In genomic region chr4:109901076-109901475, GRCm38 (mm10) we compare ENCODE assay signal across 26 mouse cellular contexts.
"Had no signal": no experiment of that assay in that cellular context is flagged by ENCODE, and none has a peak within 500 bp of the region (broad histone marks: within the 10 kb centered on the region; RNA-seq: fewer than 3 reads in every experiment).

No protein-coding gene starts in this region.

- H3K9me3 ChIP-seq: heart, embryonic 13.5 days; heart, embryonic 15.5 days; hindbrain, embryonic 13.5 days; hindbrain, embryonic 15.5 days; kidney, embryonic 15.5 days; limb, embryonic 13.5 days; limb, embryonic 15.5 days; liver, embryonic 12.5 days had no signal

- H3K4me3 ChIP-seq: heart, adult 2 months; heart, embryonic 13.5 days; heart, embryonic 15.5 days; hindbrain, embryonic 13.5 days; hindbrain, embryonic 15.5 days; kidney, embryonic 15.5 days; limb, embryonic 13.5 days; limb, embryonic 15.5 days; liver, embryonic 12.5 days had no signal

- H3K27ac ChIP-seq: heart, adult 2 months; heart, embryonic 13.5 days; heart, embryonic 15.5 days; hindbrain, embryonic 13.5 days; hindbrain, embryonic 15.5 days; hindbrain, postnatal 0 days; kidney, embryonic 15.5 days; kidney, postnatal 0 days; limb, embryonic 13.5 days; limb, embryonic 15.5 days; liver, embryonic 12.5 days; liver, embryonic 14.5 days had no signal

- H3K4me2 ChIP-seq: heart, embryonic 11.5 days; heart, embryonic 13.5 days; heart, embryonic 15.5 days; hindbrain, embryonic 13.5 days; hindbrain, embryonic 15.5 days; kidney, embryonic 15.5 days; limb, embryonic 13.5 days; limb, embryonic 15.5 days; liver, embryonic 12.5 days had no signal

- H3K36me3 ChIP-seq: heart, embryonic 15.5 days; hindbrain, embryonic 13.5 days; kidney, embryonic 15.5 days; limb, embryonic 13.5 days; limb, embryonic 15.5 days had no signal

- ATAC-seq: hindbrain, postnatal 0 days; intestine, embryonic 16.5 days; liver, embryonic 12.5 days had no signal

- H3K27me3 ChIP-seq: heart, embryonic 13.5 days; heart, embryonic 15.5 days; hindbrain, embryonic 13.5 days; hindbrain, embryonic 15.5 days; kidney, embryonic 15.5 days; limb, embryonic 13.5 days; limb, embryonic 15.5 days; liver, embryonic 12.5 days had no signal

- H3K4me1 ChIP-seq: heart, embryonic 13.5 days; heart, embryonic 15.5 days; hindbrain, embryonic 13.5 days; hindbrain, embryonic 15.5 days; kidney, embryonic 15.5 days; limb, embryonic 13.5 days; limb, embryonic 15.5 days had no signal

- DNase-seq: gastrocnemius, postnatal 25 days; heart, adult 11 months; heart, adult 2 months; heart, postnatal 14 days; heart, postnatal 36 days; kidney, adult 11 months; kidney, adult 2 months; kidney, adult 9 months; kidney, postnatal 14 days; kidney, postnatal 36 days; layer of hippocampus, adult 9-11 months; layer of hippocampus, postnatal 36 days; left cerebral cortex, postnatal 4 days had no signal

- H3K9ac ChIP-seq: heart, embryonic 13.5 days; heart, embryonic 15.5 days; hindbrain, embryonic 13.5 days; hindbrain, embryonic 15.5 days; kidney, embryonic 15.5 days; limb, embryonic 13.5 days; limb, embryonic 15.5 days; liver, embryonic 12.5 days; liver, embryonic 14.5 days had no signal
